Mouse (Mus musculus): ENCODE data around the gene Acot5. TPM values are rescaled to one million over a fixed set of nuclear protein-coding genes. Genes with fewer than 3 reads are reported as not detected.

The Acot5 gene
- polyA plus RNA-seq, 1 experiment from 2014 or later: 0.54 TPM

DNA sequence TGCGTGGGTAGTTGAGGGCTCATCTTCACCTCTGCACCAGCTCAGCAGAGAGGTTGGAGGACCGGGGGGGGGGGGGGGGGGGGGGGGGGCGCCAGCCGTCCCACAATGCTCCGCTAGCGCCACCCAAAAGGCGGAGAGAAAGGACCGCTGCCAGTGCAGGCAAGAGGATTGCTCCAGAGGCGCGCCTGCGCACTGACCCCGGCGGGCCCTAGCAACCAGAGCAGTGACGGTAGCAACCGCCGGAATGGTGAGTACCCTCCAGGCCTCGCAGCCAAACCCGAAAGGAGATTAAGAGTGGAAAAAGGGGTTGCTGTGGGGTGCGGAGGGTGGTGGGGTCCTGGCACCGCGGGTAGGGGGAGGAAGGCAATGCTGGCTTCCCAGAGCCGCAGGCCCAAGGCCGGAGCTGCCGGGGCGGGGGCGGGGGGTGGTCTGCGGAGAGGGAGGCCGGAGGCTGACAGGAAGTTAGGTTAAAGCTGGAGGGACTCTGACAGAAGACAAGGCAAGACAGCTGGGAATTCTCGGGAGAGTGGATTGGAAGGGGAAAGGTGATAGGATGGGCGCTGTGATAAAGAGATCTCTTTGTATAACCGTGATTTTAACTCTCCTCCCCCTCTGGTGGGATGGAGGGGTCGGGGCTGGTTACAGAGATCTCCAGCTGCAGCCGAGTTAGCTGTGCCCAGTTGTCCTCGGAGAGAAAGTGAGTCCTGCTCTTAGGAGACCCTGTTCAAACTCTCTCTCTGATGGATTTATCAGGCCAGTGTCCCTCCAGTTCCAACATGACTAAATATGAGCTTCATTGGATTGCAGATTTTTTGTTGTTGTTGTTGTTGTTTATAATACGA lies 45.2 kb downstream of the Acot5 start, which contains the start of gene Dnal1:
Gene Dnal1 (plus strand): TSS at position 214 of the 842 bp plus-strand sequence.
- ATAC-seq (peak; percentile 96), DNase-seq (peak; percentile 89)
- Histone ChIP-seq H3K9ac (replicated peaks) (peak within 1 kb of the TSS; percentile 65), H3K9me3 (ENCODE audit: low read length) (no peaks in the 10 kb centered on the region), H3K4me3 (ENCODE audit: low read depth, low read length) (peak within 1 kb of the TSS; percentile 71), H3K36me3 (replicated peaks; ENCODE audit: insufficient read depth, low read length) (no peaks in the 10 kb centered on the region), H3K27me3 (ENCODE audit: insufficient read depth, low read length) (no peaks in the 10 kb centered on the region), H3K27ac (ENCODE audit: low read depth) (no peak within 1 kb of the TSS), H3K4me2 (ENCODE audit: low read depth, low read length) (peak within 1 kb of the TSS; percentile 91), H3K4me1 (ENCODE audit: insufficient read depth) (peaks cover 7% of the 10 kb centered on the region)
- TF ChIP-seq EP300 (IDR thresholded peaks at IDR 0.05; ENCODE audit: low read depth): no peak
- TF ChIP-seq CTCF (IDR thresholded peaks at IDR 0.05; ENCODE audit: low read depth): peak; percentile 21; the same call in 1 of the 2 replicates
- 3% methylated on average over 32 of the region's 35 CpGs for WGBS (ENCODE audit: insufficient replicate concordance)

DNA sequence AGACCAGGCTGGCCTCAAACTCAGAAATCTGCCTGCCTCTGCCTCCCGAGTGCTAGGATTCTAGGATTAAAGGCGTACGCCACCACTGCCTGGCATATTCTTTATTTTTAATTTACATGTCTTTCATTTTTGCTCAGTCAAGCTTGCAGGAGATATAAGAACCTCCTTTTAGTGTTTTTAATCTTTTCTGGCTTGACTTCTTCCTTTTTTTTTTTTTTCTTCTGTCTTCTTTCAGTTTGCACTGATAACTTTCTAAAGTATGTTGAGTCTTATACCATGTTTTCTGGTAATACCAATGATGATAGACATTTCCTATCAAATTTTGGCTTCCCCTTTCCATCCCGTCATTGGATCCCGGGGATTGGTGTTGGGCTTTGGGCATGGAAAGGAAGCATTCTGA lies 50.5 kb downstream of the Acot5 start:
- peaks cover 6% of the 10 kb centered on the region for H3K4me1 ChIP-seq (ENCODE audit: insufficient read depth)
- H3K9me3 ChIP-seq (ENCODE audit: low read length): no peaks in the 10 kb centered on the region
- no peak overlapping the region for H3K9ac ChIP-seq (replicated peaks)
- H3K27me3 ChIP-seq (ENCODE audit: insufficient read depth, low read length): no peaks in the 10 kb centered on the region
- no peak for DNase-seq
- no peak overlapping the region for H3K27ac ChIP-seq (ENCODE audit: low read depth)
- ATAC-seq: no peak
- H3K4me2 ChIP-seq (ENCODE audit: low read depth, low read length): no peak overlapping the region
- H3K36me3 ChIP-seq (replicated peaks; ENCODE audit: insufficient read depth, low read length): no peaks in the 10 kb centered on the region
- 88% methylated on average over 5 of the region's 5 CpGs for WGBS (ENCODE audit: insufficient replicate concordance)
- no peak overlapping the region for H3K4me3 ChIP-seq (ENCODE audit: low read depth, low read length)
- TF ChIP-seq CTCF (IDR thresholded peaks at IDR 0.05; ENCODE audit: low read depth) (no peak), EP300 (IDR thresholded peaks at IDR 0.05; ENCODE audit: low read depth) (no peak)

Other genes with a start within 250 kb of the Acot5 start
- gene Numb, start 147.4 kb upstream of the Acot5 start, polyA plus RNA-seq (2015; fragmentation: Nextera tagmentation; extraction: Ambion mirVana): 13.0 and 14.5 TPM in 2 replicates
- gene Riox1, start 118.7 kb upstream of the Acot5 start, polyA plus RNA-seq (2015; fragmentation: Nextera tagmentation; extraction: Ambion mirVana): 6.2 and 8.1 TPM in 2 replicates
- not detected in 2 replicates for gene Heatr4, start 84.5 kb upstream of the Acot5 start, polyA plus RNA-seq (2015; fragmentation: Nextera tagmentation; extraction: Ambion mirVana)
- gene Acot2, start 81.5 kb upstream of the Acot5 start, polyA plus RNA-seq (2015; fragmentation: Nextera tagmentation; extraction: Ambion mirVana): 32.8 and 39.4 TPM in 2 replicates
- gene Acot1, start 59.8 kb upstream of the Acot5 start, polyA plus RNA-seq (2015; fragmentation: Nextera tagmentation; extraction: Ambion mirVana): 87.8 and 106 TPM in 2 replicates
- gene Acot4, start 30.9 kb upstream of the Acot5 start, polyA plus RNA-seq (2015; fragmentation: Nextera tagmentation; extraction: Ambion mirVana): 29.0 and 35.0 TPM in 2 replicates
- gene Gm49366, start 30.4 kb upstream of the Acot5 start, polyA plus RNA-seq (2015; fragmentation: Nextera tagmentation; extraction: Ambion mirVana): not detected in 2 replicates
- gene Acot3, start 17.2 kb upstream of the Acot5 start, polyA plus RNA-seq (2015; fragmentation: Nextera tagmentation; extraction: Ambion mirVana): 37.2 and 43.0 TPM in 2 replicates
- gene Acot6, start 31.3 kb downstream of the Acot5 start, polyA plus RNA-seq (2015; fragmentation: Nextera tagmentation; extraction: Ambion mirVana): 1.9 and 2.0 TPM in 2 replicates
- 0.13 and 0.21 TPM in 2 replicates for gene Dnal1, start 45.0 kb downstream of the Acot5 start, polyA plus RNA-seq (2015; fragmentation: Nextera tagmentation; extraction: Ambion mirVana)
- gene Pnma1, start 79.2 kb downstream of the Acot5 start, polyA plus RNA-seq (2015; fragmentation: Nextera tagmentation; extraction: Ambion mirVana): 0.28 and 0.35 TPM in 2 replicates
- 2.6 and 2.8 TPM in 2 replicates for gene Elmsan1, start 149.6 kb downstream of the Acot5 start, polyA plus RNA-seq (2015; fragmentation: Nextera tagmentation; extraction: Ambion mirVana)
- gene Ptgr2, start 215.9 kb downstream of the Acot5 start, polyA plus RNA-seq (2015; fragmentation: Nextera tagmentation; extraction: Ambion mirVana): 28.0 and 30.2 TPM in 2 replicates
- gene Zfp410, start 247.5 kb downstream of the Acot5 start, polyA plus RNA-seq (2015; fragmentation: Nextera tagmentation; extraction: Ambion mirVana): 19.0 and 22.7 TPM in 2 replicates